15 mouse cellular contexts compared by ENCODE assay signal in the genomic region with DNA sequence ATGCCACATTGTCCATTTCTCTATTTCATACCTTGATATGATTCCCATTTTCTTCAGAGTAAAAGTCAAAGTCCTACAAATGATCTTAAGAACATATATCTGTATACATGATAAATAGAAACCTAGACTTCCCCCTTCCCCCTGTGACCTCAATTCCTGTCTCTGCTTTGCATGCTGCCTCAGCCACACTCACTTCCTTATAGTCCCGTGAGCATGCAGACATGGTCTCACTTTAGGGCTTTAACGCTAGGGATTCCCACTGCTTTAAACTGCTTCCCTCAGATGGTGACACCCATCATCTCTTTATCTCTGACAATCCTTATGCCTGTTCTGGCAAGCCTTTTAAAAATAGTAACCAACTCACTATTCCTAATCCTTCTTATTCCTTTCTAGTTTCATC. TPM values are rescaled to one million over a fixed set of nuclear protein-coding genes. Genes with fewer than 3 reads are reported as not detected.
DNase-seq lines count a peak whose midpoint lies in the region; ATAC-seq lines count a peak whose summit lies in the region.
"Had no signal": no experiment of that assay in that cellular context is flagged by ENCODE, and none has a peak within 500 bp of the region (broad histone marks: within the 10 kb centered on the region; RNA-seq: fewer than 3 reads in every experiment).

No protein-coding gene starts in this region.

- peak overlapping the region; percentile 72 for H3K27ac ChIP-seq in liver, embryonic 15.5 days (replicated peaks)
- H3K27ac ChIP-seq: limb, embryonic 12.5 days; midbrain, embryonic 12.5 days had no signal

- H3K4me2 ChIP-seq in liver, embryonic 15.5 days: no peak overlapping the region
- H3K4me2 ChIP-seq: limb, embryonic 12.5 days; midbrain, embryonic 12.5 days had no signal

- H3K27me3 ChIP-seq in liver, embryonic 15.5 days: no peaks in the 10 kb centered on the region
- no peaks in the 10 kb centered on the region for H3K27me3 ChIP-seq in splenic B cell, adult 2 months (ENCODE audit: control insufficient read depth, insufficient read depth, low read length, poor library complexity, severe bottlenecking)
- H3K27me3 ChIP-seq: limb, embryonic 12.5 days; midbrain, embryonic 12.5 days had no signal

- no peaks in the 10 kb centered on the region for H3K36me3 ChIP-seq in liver, embryonic 15.5 days (replicated peaks)
- H3K36me3 ChIP-seq in splenic B cell, adult 2 months (ENCODE audit: control insufficient read depth, insufficient read depth, low read length, poor library complexity, severe bottlenecking): no peaks in the 10 kb centered on the region
- H3K36me3 ChIP-seq: limb, embryonic 12.5 days; midbrain, embryonic 12.5 days had no signal

- ATAC-seq in liver, embryonic 15.5 days (ENCODE audit: insufficient read depth): no peak

- DNase-seq in heart, adult 8-10 months (ENCODE audit: low spot score): peak; percentile 26
- DNase-seq in heart, postnatal 4 days: no peak
- DNase-seq in thymus, postnatal 14 days: peak; percentile 4
- no peak for DNase-seq in thymus, postnatal 4 days
- DNase-seq in splenic B cell, adult 2 months (ENCODE audit: low read depth, low spot score): peak; percentile 92
- DNase-seq in embryo, embryonic 11 days: no peak
- DNase-seq in gastrocnemius, postnatal 14 days: no peak
- DNase-seq: cerebellum, postnatal 36 days; heart, postnatal 14 days; kidney, adult 8-10 months; right cerebral cortex, postnatal 25 days; thymus, adult 18-20 months had no signal

- peaks cover 32% of the 10 kb centered on the region for H3K4me1 ChIP-seq in liver, embryonic 15.5 days (replicated peaks)
- H3K4me1 ChIP-seq: limb, embryonic 12.5 days; midbrain, embryonic 12.5 days had no signal

- no peak overlapping the region for H3K9ac ChIP-seq in liver, embryonic 15.5 days
- H3K9ac ChIP-seq: limb, embryonic 12.5 days; midbrain, embryonic 12.5 days had no signal

- WGBS in liver, embryonic 15.5 days (ENCODE audit: insufficient replicate concordance): 15% methylated on average over 2 of the region's 2 CpGs

- intact Hi-C loops in gastrocnemius, postnatal 14 days (cut with DNase I; ENCODE audit: low total_unique reads): no loop called here

- no peaks in the 10 kb centered on the region for H3K9me3 ChIP-seq in liver, embryonic 15.5 days (replicated peaks)
- H3K9me3 ChIP-seq: limb, embryonic 12.5 days; midbrain, embryonic 12.5 days had no signal

- H3K4me3 ChIP-seq in liver, embryonic 15.5 days (replicated peaks): no peak overlapping the region
- H3K4me3 ChIP-seq: limb, embryonic 12.5 days; midbrain, embryonic 12.5 days had no signal

RNA-seq across cellular contexts. Expression of a gene that starts 33.5 kb away (rescaled TPM):
- total RNA-seq in heart, adult 8-10 months (2022): 10 to 100 TPM; 59.5 to 68.2 (median 62.8) TPM
- total RNA-seq in heart, postnatal 4 days (2021): 10 to 100 TPM; 82.7 to 83.4 TPM
- polyA plus RNA-seq in liver, embryonic 15.5 days (2015; fragmentation: Nextera tagmentation; extraction: Ambion mirVana): 30.9 and 33.3 TPM in 2 replicates
- 10 to 100 TPM; 55.0 to 55.8 TPM for total RNA-seq in gastrocnemius, postnatal 14 days (2021)

Comparison
In these comparisons a context has a peak if more than half of its experiments do, and no peak if none do; other contexts are left out.
1. DNase-seq: peak in heart, adult 8-10 months (single experiment), thymus, postnatal 14 days (single experiment) and splenic B cell, adult 2 months (single experiment); none in heart, postnatal 4 days (single experiment), thymus, postnatal 4 days (single experiment), embryo, embryonic 11 days (single experiment) and gastrocnemius, postnatal 14 days (single experiment).